In genomic region chr14:8029752-8030151, GRCm38 (mm10) we compare ENCODE assay signal across 21 mouse cellular contexts. TPM values are rescaled to one million over a fixed set of nuclear protein-coding genes. Genes with fewer than 3 reads are reported as not detected.
DNase-seq lines count a peak whose midpoint lies in the region; ATAC-seq and TF ChIP-seq lines count a peak whose summit lies in the region.
"Had no signal": no experiment of that assay in that cellular context is flagged by ENCODE, and none has a peak within 500 bp of the region (broad histone marks: within the 10 kb centered on the region; RNA-seq: fewer than 3 reads in every experiment).

No protein-coding gene starts in this region.

- no peak for ATAC-seq in heart, embryonic 13.5 days (ENCODE audit: extremely low read depth, insufficient number of reproducible peaks, low FRiP score, low TSS enrichment)
- ATAC-seq: CD4-positive, CD25-positive, alpha-beta regulatory T cell, adult 4 months; forebrain, embryonic 16.5 days; hindbrain, embryonic 16.5 days; inflammation-experienced regulatory T-cells, adult 6 months; intestine, postnatal 0 days had no signal

- intact Hi-C loops in heart, postnatal 25 days (cut with DNase I) = no loop called here

- peak overlapping the region; percentile 50; the same call in 1 of the 2 replicates for H3K27ac ChIP-seq in cerebellum, adult 2 months (ENCODE audit: insufficient read depth, low read length)
- H3K27ac ChIP-seq in heart, embryonic 13.5 days (replicated peaks) = peak overlapping the region; percentile 73
- peak overlapping the region; percentile 88 for H3K27ac ChIP-seq in layer of hippocampus, adult 2 months
- peak overlapping the region; percentile 77 for H3K27ac ChIP-seq in brown adipose tissue, adult 24 weeks (replicated peaks; ENCODE audit: low read depth, low read length)
- H3K27ac ChIP-seq: embryonic facial prominence, embryonic 13.5 days; forebrain, embryonic 12.5 days; hindbrain, embryonic 12.5 days had no signal

- H3K36me3 ChIP-seq in heart, embryonic 13.5 days = no peaks in the 10 kb centered on the region
- H3K36me3 ChIP-seq: embryonic facial prominence, embryonic 13.5 days; G1E; hindbrain, embryonic 12.5 days had no signal

- H3K27me3 ChIP-seq in cerebellum, adult 2 months (ENCODE audit: control insufficient read depth, insufficient read depth, low read length) = no peaks in the 10 kb centered on the region
- no peaks in the 10 kb centered on the region for H3K27me3 ChIP-seq in heart, embryonic 13.5 days (replicated peaks)
- H3K27me3 ChIP-seq: embryonic facial prominence, embryonic 13.5 days; forebrain, embryonic 12.5 days; hindbrain, embryonic 12.5 days had no signal

- no peak overlapping the region for H3K9ac ChIP-seq in heart, embryonic 13.5 days
- H3K9ac ChIP-seq: embryonic facial prominence, embryonic 13.5 days; forebrain, embryonic 12.5 days; hindbrain, embryonic 12.5 days had no signal

- H3K4me3 ChIP-seq in cerebellum, adult 2 months (replicated peaks; ENCODE audit: insufficient read depth, low read depth, low read length) = no peak overlapping the region
- no peak overlapping the region for H3K4me3 ChIP-seq in heart, embryonic 13.5 days
- no peak overlapping the region for H3K4me3 ChIP-seq in layer of hippocampus, adult 2 months
- no peak overlapping the region for H3K4me3 ChIP-seq in brown adipose tissue, adult 24 weeks (ENCODE audit: insufficient read depth, low read depth, low read length)
- H3K4me3 ChIP-seq: embryonic facial prominence, embryonic 13.5 days; forebrain, embryonic 12.5 days; hindbrain, embryonic 12.5 days had no signal

- 98% methylated on average over 1 of the region's 1 CpGs for WGBS in cerebellum, adult 2 months
- 82% methylated on average over 1 of the region's 1 CpGs for WGBS in heart, embryonic 13.5 days

- no peak for TF ChIP-seq CTCF in cerebellum, adult 2 months (IDR thresholded peaks at IDR 0.05; ENCODE audit: borderline replicate concordance, insufficient read depth, low read depth, low read length)
- TF ChIP-seq CTCF in layer of hippocampus, adult 2 months (conservative IDR thresholded peaks at IDR 0.05) = no peak

- H3K4me2 ChIP-seq in heart, embryonic 13.5 days = no peak overlapping the region
- H3K4me2 ChIP-seq: embryonic facial prominence, embryonic 13.5 days; forebrain, embryonic 12.5 days; hindbrain, embryonic 12.5 days had no signal

- H3K9me3 ChIP-seq in heart, embryonic 13.5 days = no peaks in the 10 kb centered on the region
- H3K9me3 ChIP-seq: embryonic facial prominence, embryonic 13.5 days; forebrain, embryonic 12.5 days; G1E; hindbrain, embryonic 12.5 days had no signal

- no peak for TF ChIP-seq POLR2A in cerebellum, adult 2 months (IDR thresholded peaks at IDR 0.05; ENCODE audit: borderline replicate concordance, insufficient read depth, low read length)

- H3K4me1 ChIP-seq in cerebellum, adult 2 months (ENCODE audit: control insufficient read depth, insufficient read depth, low read length) = peaks cover 30% of the 10 kb centered on the region
- peaks cover 22% of the 10 kb centered on the region for H3K4me1 ChIP-seq in heart, embryonic 13.5 days
- H3K4me1 ChIP-seq in brown adipose tissue, adult 24 weeks (ENCODE audit: control insufficient read depth, insufficient read depth, insufficient read length, low read length) = peaks cover 5% of the 10 kb centered on the region
- H3K4me1 ChIP-seq: embryonic facial prominence, embryonic 13.5 days; hindbrain, embryonic 12.5 days had no signal

- DNase-seq in cerebellum, adult 2 months = no peak
- DNase-seq in cerebellum, adult 11-12 months = no peak
- no peak for DNase-seq in heart, postnatal 25 days (ENCODE audit: low spot score)
- no peak for DNase-seq in layer of hippocampus, adult 2 months (ENCODE audit: low spot score in 2 of 2)
- no peak for DNase-seq in layer of hippocampus, postnatal 10 days (ENCODE audit: low spot score in 2 of 2)
- DNase-seq: B cell, adult 2 months; cerebellum, adult 11 months; cerebellum, adult 9-11 months; gastrocnemius, postnatal 25 days; heart, postnatal 36 days had no signal

RNA-seq across cellular contexts. Expression of gene Abhd6, which starts 27.1 kb away (rescaled TPM):
- 56.0 and 59.1 TPM in 2 replicates for polyA plus RNA-seq in cerebellum, adult 2 months (2012; rRNA removed)
- polyA plus RNA-seq in heart, embryonic 13.5 days (2015; fragmentation: Nextera tagmentation; extraction: Ambion mirVana) = 10.4 and 12.5 TPM in 2 replicates
- 1 to 10 TPM; 7.3 to 8.1 TPM for total RNA-seq in heart, postnatal 25 days (2021)
- 10 to 100 TPM; 77.1 to 78.0 TPM for total RNA-seq in layer of hippocampus, adult 2 months (2021)
- 10 to 100 TPM; 41.7 to 42.6 TPM for total RNA-seq in layer of hippocampus, postnatal 10 days (2021)
- polyA plus RNA-seq in brown adipose tissue, adult 24 weeks (2012; ENCODE audit: insufficient read depth, insufficient read length, missing spikeins) = 40.4 and 42.1 TPM in 2 replicates
- total RNA-seq: G1E had no signal
- polyA plus RNA-seq: G1E had no signal

RNA-seq across cellular contexts. Expression of gene Dnase1l3, which starts 35.4 kb away (rescaled TPM):
- polyA plus RNA-seq in cerebellum, adult 2 months (2012; rRNA removed) = 0.02 TPM in 1 of 2 replicates, not detected in the other
- 0.05 and 0.13 TPM in 2 replicates for polyA plus RNA-seq in heart, embryonic 13.5 days (2015; fragmentation: Nextera tagmentation; extraction: Ambion mirVana)
- under 1 TPM in 1 of 2 experiments, not detected in 1; 0.06 TPM for total RNA-seq in heart, postnatal 25 days (2021)
- total RNA-seq in layer of hippocampus, adult 2 months (2021) = not detected
- total RNA-seq in layer of hippocampus, postnatal 10 days (2021) = under 1 TPM in 1 of 2 experiments, not detected in 1; 0.07 TPM
- not detected in 2 replicates for polyA plus RNA-seq in brown adipose tissue, adult 24 weeks (2012; ENCODE audit: insufficient read depth, insufficient read length, missing spikeins)
- total RNA-seq: gastrocnemius, postnatal 25 days had no signal
- polyA plus RNA-seq: forebrain, embryonic 12.5 days; G1E; hindbrain, embryonic 12.5 days had no signal

RNA-seq across cellular contexts. Expression of gene Rpp14, which starts 50.4 kb away (rescaled TPM):
- 27.5 and 36.2 TPM in 2 replicates for polyA plus RNA-seq in cerebellum, adult 2 months (2012; rRNA removed)
- polyA plus RNA-seq in heart, embryonic 13.5 days (2015; fragmentation: Nextera tagmentation; extraction: Ambion mirVana) = 35.4 and 38.1 TPM in 2 replicates
- total RNA-seq in heart, postnatal 25 days (2021) = 10 to 100 TPM; 19.0 to 23.8 TPM
- total RNA-seq in layer of hippocampus, adult 2 months (2021) = 10 to 100 TPM; 30.5 to 31.7 TPM
- total RNA-seq in layer of hippocampus, postnatal 10 days (2021) = 10 to 100 TPM; 20.2 to 25.7 TPM
- 38.1 and 48.7 TPM in 2 replicates for polyA plus RNA-seq in brown adipose tissue, adult 24 weeks (2012; ENCODE audit: insufficient read depth, insufficient read length, missing spikeins)

Comparison
In these comparisons a context has a peak if more than half of its experiments do, and no peak if none do; other contexts are left out.
1. RNA of gene Abhd6, which starts 27.1 kb away (total RNA-seq): 77.1 to 78.0 TPM in layer of hippocampus, adult 2 months and 41.7 to 42.6 TPM in layer of hippocampus, postnatal 10 days; 7.3 to 8.1 TPM in heart, postnatal 25 days; every median in the first group is over 4 times any median in the second.
2. Peak in every context shown above with its lines, with median percentiles within 50 percentile points of each other: H3K27ac ChIP-seq.